Mouse (Mus musculus): ENCODE results near the gene Kank2.

DNA sequence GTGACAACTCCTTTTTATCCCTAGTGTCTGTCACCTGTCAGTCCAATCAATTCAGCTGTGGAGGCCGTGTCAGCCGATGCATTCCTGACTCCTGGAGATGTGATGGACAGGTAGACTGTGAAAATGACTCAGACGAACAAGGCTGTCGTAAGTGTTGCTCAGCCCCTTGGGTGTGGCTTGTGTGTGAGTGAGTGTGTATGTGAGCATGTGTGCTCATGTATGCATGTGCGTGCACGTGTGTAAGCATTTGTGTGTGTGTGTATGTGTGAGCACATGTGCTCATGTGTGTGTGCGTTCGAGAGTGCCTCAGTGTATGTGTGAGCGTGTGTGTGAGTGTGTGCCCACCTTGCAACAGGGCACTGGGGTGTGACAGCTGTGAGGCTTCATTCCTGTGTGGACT is 66.3 kb downstream of the Kank2 start:
- TF ChIP-seq CTCF (IDR thresholded peaks at IDR 0.05; ENCODE audit: low read depth, low read length) (no peak), POLR2A (IDR thresholded peaks at IDR 0.05; ENCODE audit: insufficient read depth, low read length) (no peak), EP300 (IDR thresholded peaks at IDR 0.05; ENCODE audit: insufficient read depth, low read depth, low read length) (no peak)

Data from ES-Bruce4 (cell line).